Mouse (Mus musculus): Measurements from ENCODE around the gene Ckap5.

GRCm38 (mm10) chr2:91636229-91636628 lies 109.7 kb downstream of the Ckap5 start, which contains the start of gene F2:
- TF ChIP-seq CTCF (conservative IDR thresholded peaks at IDR 0.05; ENCODE audit: low read length) (no peak), POU5F1 (IDR thresholded peaks at IDR 0.05; ENCODE audit: borderline replicate concordance, low read length) (no peak), NANOG (IDR thresholded peaks at IDR 0.05; ENCODE audit: borderline replicate concordance, low read length) (no peak)

Measured in E14TG2a.4 (cell line).